Mouse (Mus musculus) urinary bladder, adult 18-20 months (tissue): Measurements from ENCODE around the gene Pdgfb.

ENCODE experiments used
- DNase-seq, 2 experiments: peaks; one replicate each; pipeline ENCODE4 v3.0.0; 2022; ENCODE audit warnings: low spot score in 2 of 2, mixed read lengths in 2 of 2

Gene Pdgfb

GRCm38 (mm10) chr15:79958418-79958817, 56.4 kb downstream of the Pdgfb start:
- no peak for DNase-seq

- no peak for DNase-seq
Measured at GRCm38 (mm10) chr15:79956559-79956958, 58.2 kb downstream of the Pdgfb start.

- DNase-seq, result no peak
Measured at GRCm38 (mm10) chr15:79953470-79953869, 61.3 kb downstream of the Pdgfb start.

- no peak for DNase-seq
Measured at GRCm38 (mm10) chr15:79952504-79953231, 62.1 kb downstream of the Pdgfb start.

GRCm38 (mm10) chr15:79951730-79952503, 62.9 kb downstream of the Pdgfb start:
- DNase-seq, result no peak

- DNase-seq, result no peak
Measured at GRCm38 (mm10) chr15:79951226-79951625, 63.6 kb downstream of the Pdgfb start.

GRCm38 (mm10) chr15:79950250-79951025, 64.3 kb downstream of the Pdgfb start:
- DNase-seq, result no peak

GRCm38 (mm10) chr15:79947681-79948080, 67.1 kb downstream of the Pdgfb start:
- no peak for DNase-seq

GRCm38 (mm10) chr15:79946790-79947189, 68.0 kb downstream of the Pdgfb start:
- DNase-seq, result no peak

GRCm38 (mm10) chr15:79946022-79946421, 68.8 kb downstream of the Pdgfb start:
- DNase-seq, result peak; percentile 76 to 78
